Mouse (Mus musculus): Measurements from ENCODE around the gene Sh2d5.

DNA sequence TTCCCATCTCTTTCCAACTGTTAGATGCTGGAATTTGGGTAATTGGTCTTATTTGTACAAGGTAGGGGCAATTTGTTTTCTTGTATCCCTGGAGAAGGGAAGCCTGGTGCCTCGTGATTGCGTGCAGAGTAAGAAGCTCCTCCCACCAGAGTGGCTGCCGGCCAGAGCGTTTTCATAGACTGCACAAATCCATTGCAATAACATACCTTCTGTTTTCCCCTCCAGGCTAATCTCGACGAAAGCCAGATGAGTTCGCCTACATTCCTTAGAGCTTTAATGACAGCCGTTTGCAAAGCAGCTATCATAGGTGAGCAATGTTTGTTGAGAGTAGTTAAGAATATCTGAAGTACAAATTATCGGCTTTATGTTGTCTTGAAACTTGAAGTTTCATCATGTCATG is 48.5 kb upstream of the Sh2d5 start:
- TF ChIP-seq CTCF (IDR thresholded peaks at IDR 0.05; ENCODE audit: low read depth) (no peak), EP300 (optimal IDR thresholded peaks at IDR 0.05) (no peak)
